Mouse (Mus musculus) lung, postnatal 0 days (tissue): ENCODE data around the gene Stard10.
A peak's percentile ranks its signal among the peaks of the same experiment; 100 is the strongest.

Experiments used
- CTCF ChIP-seq: IDR thresholded peaks from 2 replicates; pipeline ENCODE4 v1.5.1; 2016; ENCODE audit warnings: antibody characterized with exemption, mild to moderate bottlenecking
- EP300 ChIP-seq: IDR thresholded peaks from 2 replicates; pipeline ENCODE4 v1.6.1; 2016; ENCODE audit warnings: antibody characterized with exemption, mild to moderate bottlenecking, control low read depth

DNA sequence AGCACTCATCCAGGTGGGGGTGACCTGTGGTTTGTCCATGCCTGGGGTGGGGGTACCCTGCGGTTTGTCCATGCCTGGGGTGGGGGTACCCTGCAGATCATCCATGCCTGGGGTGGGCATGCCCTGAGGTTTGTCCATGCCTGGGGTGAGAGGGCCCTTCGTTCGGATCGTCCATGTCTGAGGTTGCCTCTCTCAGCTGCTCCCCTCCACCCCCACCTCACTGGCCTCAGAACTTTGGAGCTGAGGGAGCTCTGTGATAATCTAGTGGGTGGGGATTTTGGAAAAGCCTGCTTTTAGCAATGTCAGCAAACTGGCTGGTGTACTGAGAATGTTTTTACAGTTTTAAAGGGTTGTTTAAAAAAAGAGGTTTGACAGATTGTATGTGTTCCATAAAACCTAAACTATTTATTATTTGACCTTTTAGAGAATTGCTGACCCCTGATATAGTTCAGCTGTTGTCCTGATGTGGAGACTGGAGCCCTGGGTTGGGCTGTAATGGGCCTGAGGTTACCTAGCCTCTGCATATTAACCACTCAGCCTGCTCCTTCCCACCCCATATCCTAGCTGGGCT lies 75.1 kb downstream of the Stard10 start:
- TF ChIP-seq CTCF, result no peak
- TF ChIP-seq EP300, result peak; percentile 57; the same call in 1 of the 2 replicates
